Mouse (Mus musculus) Patski (cell line): ENCODE results near the gene Qtrt2. TPM values are rescaled to one million over a fixed set of nuclear protein-coding genes. Genes with fewer than 3 reads are reported as not detected.

Experiments used
- ATAC-seq: fragments of 100-300 bp; one replicate; pipeline ENCODE4 v1.8.0; 2021
- CTCF ChIA-PET: fragments of 350-600 bp; sonication (Branson Sonifier 250); formaldehyde crosslinking; loops from one replicate; lab custom pipeline; 2022; ENCODE audit warnings: inconsistent platforms; lab: Charles Lee
- POLR2A ChIA-PET: fragments of 350-600 bp; sonication (Branson Sonifier 250); formaldehyde crosslinking; loops from one replicate; lab custom pipeline; 2022; ENCODE audit warnings: antibody characterized with exemption, inconsistent platforms; lab: Charles Lee
- DNase-seq: peaks from one replicate; pipeline ENCODE4 v3.0.0-alpha.2; 2011; ENCODE audit warnings: low read depth, low spot score
- H3K27me3 ChIP-seq: fragments of 371-371 bp; one replicate; pipeline ENCODE4 v1.5.1; 2021
- CTCF ChIP-seq: fragments of 100-300 bp; IDR thresholded peaks from one replicate; pipeline ENCODE4 v1.5.1; 2021
- in situ Hi-C: fragments of 300-500 bp; cut with MboI; formaldehyde crosslinking; loops from 3 replicates; pipeline ENCODE4 v1.11.1; 2018; ENCODE audit warnings: low pct_unique_long_range_greater_than_20kb, mixed read lengths
- polyA plus RNA-seq: library from polyadenylated mRNA; unstranded; gene quantifications from one replicate; pipeline ENCODE4 v1.2.3, GENCODE M21; 2021

Gene Qtrt2
- polyA plus RNA-seq, 1 experiment from 2014 or later: 27.2 TPM

GRCm38 (mm10) chr16:43954913-43955312 is 28.3 kb upstream of the Qtrt2 start:
- H3K27me3 ChIP-seq: no peaks in the 10 kb centered on the region
- ChIA-PET POLR2A (no interaction called here), CTCF (no interaction called here)
- DNase-seq (no peak), ATAC-seq (no peak)
- no peak for TF ChIP-seq CTCF
- in situ Hi-C loops: no loop called here

- ATAC-seq: no peak
- in situ Hi-C loops: no loop called here
- TF ChIP-seq CTCF: no peak
- no peak for DNase-seq
- no peaks in the 10 kb centered on the region for H3K27me3 ChIP-seq
- ChIA-PET CTCF (no interaction called here), POLR2A (no interaction called here)
Observed at GRCm38 (mm10) chr16:43951591-43951990, 25.0 kb upstream of the Qtrt2 start.

GRCm38 (mm10) chr16:43945869-43946268 is 19.3 kb upstream of the Qtrt2 start:
- CTCF ChIA-PET: interaction anchor here (4.0 kb wide), 1 partner anchor 11 kb away, joined by 16 read pairs; no protein-coding TSS in a partner anchor
- no peaks in the 10 kb centered on the region for H3K27me3 ChIP-seq
- TF ChIP-seq CTCF: no peak
- POLR2A ChIA-PET: no interaction called here
- ATAC-seq (no peak), DNase-seq (no peak)
- in situ Hi-C loops: no loop called here

GRCm38 (mm10) chr16:43945351-43945750 is 18.7 kb upstream of the Qtrt2 start:
- in situ Hi-C loops: no loop called here
- ChIA-PET CTCF (interaction anchor here (4.0 kb wide), 1 partner anchor 11 kb away, joined by 16 read pairs; no protein-coding TSS in a partner anchor), POLR2A (interaction anchor here (1.0 kb wide), 1 partner anchor 10 kb away, joined by 3 read pairs; no protein-coding TSS in a partner anchor)
- DNase-seq (no peak), ATAC-seq (no peak)
- no peaks in the 10 kb centered on the region for H3K27me3 ChIP-seq
- TF ChIP-seq CTCF: no peak

- in situ Hi-C loops: no loop called here
- POLR2A ChIA-PET: no interaction called here
- no peaks in the 10 kb centered on the region for H3K27me3 ChIP-seq
- no peak for ATAC-seq
- no peak for DNase-seq
- no peak for TF ChIP-seq CTCF
- CTCF ChIA-PET: interaction anchor here (0.7 to 1.9 kb wide), 2 partner anchors 10 to 118 kb away, joined by 4 to 6 read pairs; no protein-coding TSS in a partner anchor
Observed at GRCm38 (mm10) chr16:43940846-43941245, 14.2 kb upstream of the Qtrt2 start.

- H3K27me3 ChIP-seq: no peaks in the 10 kb centered on the region
- in situ Hi-C loops: no loop called here
- POLR2A ChIA-PET: interaction anchor here (1.2 kb wide), 1 partner anchor 9 kb away, joined by 3 read pairs; no protein-coding TSS in a partner anchor
- CTCF ChIA-PET: interaction anchor here (0.8 to 2.6 kb wide), 3 partner anchors 8 to 17 kb away, joined by 3 to 16 read pairs (median 4); partner anchors contain the start of gene Qtrt2
- no peak for ATAC-seq
- no peak for TF ChIP-seq CTCF
- DNase-seq: no peak
Observed at GRCm38 (mm10) chr16:43935892-43936291, 9.3 kb upstream of the Qtrt2 start.

GRCm38 (mm10) chr16:43935367-43935766 is 8.8 kb upstream of the Qtrt2 start:
- in situ Hi-C loops: no loop called here
- POLR2A ChIA-PET: interaction anchor here (0.5 to 1.2 kb wide), 2 partner anchors 10 to 1727 kb away, joined by 3 to 8 read pairs; no protein-coding TSS in a partner anchor
- ATAC-seq (no peak), DNase-seq (no peak)
- TF ChIP-seq CTCF: no peak
- no peaks in the 10 kb centered on the region for H3K27me3 ChIP-seq
- CTCF ChIA-PET: interaction anchor here (0.8 to 2.6 kb wide), 3 partner anchors 9 to 18 kb away, joined by 3 to 16 read pairs (median 4); partner anchors contain the start of gene Qtrt2

- ATAC-seq: no peak
- no peak for TF ChIP-seq CTCF
- CTCF ChIA-PET: interaction anchor here (2.6 kb wide), 1 partner anchor 9 kb away, joined by 16 read pairs; no protein-coding TSS in a partner anchor
- POLR2A ChIA-PET: interaction anchor here (0.5 to 1.2 kb wide), 3 partner anchors 10 to 1726 kb away, joined by 3 to 8 read pairs (median 5); no protein-coding TSS in a partner anchor
- no peaks in the 10 kb centered on the region for H3K27me3 ChIP-seq
- no peak for DNase-seq
- in situ Hi-C loops: no loop called here
Observed at GRCm38 (mm10) chr16:43934856-43935255, 8.2 kb upstream of the Qtrt2 start.

GRCm38 (mm10) chr16:43933041-43933440 is 6.4 kb upstream of the Qtrt2 start:
- POLR2A ChIA-PET: no interaction called here
- TF ChIP-seq CTCF: no peak
- H3K27me3 ChIP-seq: no peaks in the 10 kb centered on the region
- in situ Hi-C loops: no loop called here
- DNase-seq (no peak), ATAC-seq (no peak)
- CTCF ChIA-PET: interaction anchor here (2.6 kb wide), 1 partner anchor 11 kb away, joined by 16 read pairs; no protein-coding TSS in a partner anchor

GRCm38 (mm10) chr16:43932319-43932718 is 5.7 kb upstream of the Qtrt2 start:
- DNase-seq: no peak
- POLR2A ChIA-PET: no interaction called here
- H3K27me3 ChIP-seq: no peaks in the 10 kb centered on the region
- TF ChIP-seq CTCF: no peak
- in situ Hi-C loops: no loop called here
- CTCF ChIA-PET: no interaction called here
- no peak for ATAC-seq

GRCm38 (mm10) chr16:43931502-43931901 is 4.9 kb upstream of the Qtrt2 start:
- POLR2A ChIA-PET: no interaction called here

More at GRCm38 (mm10) chr16:43931502-43931901, 4.9 kb upstream of the Qtrt2 start:
- CTCF ChIA-PET: interaction anchor here (0.8 to 1.7 kb wide), 5 partner anchors 9 to 128 kb away, joined by 3 to 6 read pairs (median 4); partner anchors contain the start of gene Ccdc191
- ATAC-seq (no peak), DNase-seq (no peak)
- no peaks in the 10 kb centered on the region for H3K27me3 ChIP-seq
- no peak for TF ChIP-seq CTCF
- in situ Hi-C loops: no loop called here
